Mouse (Mus musculus): ENCODE data around the gene Vmn1r149. TPM values are rescaled to one million over a fixed set of nuclear protein-coding genes. Genes with fewer than 3 reads are reported as not detected.
"Not testable (repeated sequence)": the region's sequence is repeated elsewhere in the genome, so short reads cannot be mapped to it uniquely, and the experiment has no call there.

Gene Vmn1r149
- polyA plus RNA-seq (2014; fragmentation: Nextera tagmentation; extraction: Ambion mirVana): not detected in 2 replicates

GRCm38 (mm10) chr7:22438129-22438528 lies at the start of gene Vmn1r149:
Vmn1r149 (minus strand) TSS chr7:22438229.
- not testable (repeated sequence) for H3K4me3 ChIP-seq (ENCODE audit: low read depth, low read length); H3K27me3 ChIP-seq (replicated peaks; ENCODE audit: control insufficient read depth, insufficient read depth, low read length); ATAC-seq (replicated peaks; ENCODE audit: low FRiP score); H3K9me3 ChIP-seq (ENCODE audit: control insufficient read depth, low read length); H3K4me2 ChIP-seq; H3K27ac ChIP-seq (ENCODE audit: low read depth, low read length); H3K9ac ChIP-seq (ENCODE audit: low read depth, low read length); H3K4me1 ChIP-seq (replicated peaks; ENCODE audit: control insufficient read depth, insufficient read depth, low read length); DNase-seq (ENCODE audit: low spot score); H3K36me3 ChIP-seq (ENCODE audit: control insufficient read depth, insufficient read depth, low read length)
- WGBS: no CpG with 5 or more reads among the region's 2 CpGs

- not testable (repeated sequence) for DNase-seq (ENCODE audit: low spot score); H3K36me3 ChIP-seq (ENCODE audit: control insufficient read depth, insufficient read depth, low read length); H3K4me3 ChIP-seq (ENCODE audit: low read depth, low read length); ATAC-seq (replicated peaks; ENCODE audit: low FRiP score); H3K9me3 ChIP-seq (ENCODE audit: control insufficient read depth, low read length); H3K9ac ChIP-seq (ENCODE audit: low read depth, low read length); H3K27ac ChIP-seq (ENCODE audit: low read depth, low read length); H3K27me3 ChIP-seq (replicated peaks; ENCODE audit: control insufficient read depth, insufficient read depth, low read length); H3K4me2 ChIP-seq; H3K4me1 ChIP-seq (replicated peaks; ENCODE audit: control insufficient read depth, insufficient read depth, low read length)
- WGBS: no CpG with 5 or more reads among the region's 5 CpGs
These were observed 25.9 kb upstream of the Vmn1r149 start, which contains the start of gene Gm10665 for GRCm38 (mm10) chr7:22463975-22464374. Gm10665 (minus strand) TSS chr7:22464075.

GRCm38 (mm10) chr7:22413283-22413682 lies 24.7 kb downstream of the Vmn1r149 start, which contains the start of gene Vmn1r148:
Vmn1r148 (plus strand) TSS chr7:22413583.
- not testable (repeated sequence) for H3K27me3 ChIP-seq (replicated peaks; ENCODE audit: control insufficient read depth, insufficient read depth, low read length); DNase-seq (ENCODE audit: low spot score); H3K4me3 ChIP-seq (ENCODE audit: low read depth, low read length); H3K36me3 ChIP-seq (ENCODE audit: control insufficient read depth, insufficient read depth, low read length); H3K27ac ChIP-seq (ENCODE audit: low read depth, low read length); H3K9ac ChIP-seq (ENCODE audit: low read depth, low read length); H3K4me2 ChIP-seq; H3K9me3 ChIP-seq (ENCODE audit: control insufficient read depth, low read length); ATAC-seq (replicated peaks; ENCODE audit: low FRiP score); H3K4me1 ChIP-seq (replicated peaks; ENCODE audit: control insufficient read depth, insufficient read depth, low read length)
- no CpG with 5 or more reads among the region's 3 CpGs for WGBS

Other genes with a start within 250 kb of the Vmn1r149 start
- gene Vmn1r143, start 248.9 kb downstream of the Vmn1r149 start, polyA plus RNA-seq (2014; fragmentation: Nextera tagmentation; extraction: Ambion mirVana): not detected in 2 replicates
- gene Gm8653, start 237.0 kb downstream of the Vmn1r149 start, polyA plus RNA-seq (2014; fragmentation: Nextera tagmentation; extraction: Ambion mirVana): not detected in 2 replicates
- gene Gm8453, start 208.7 kb downstream of the Vmn1r149 start, polyA plus RNA-seq (2014; fragmentation: Nextera tagmentation; extraction: Ambion mirVana): not detected in 2 replicates
- gene Gm4187, start 108.5 kb downstream of the Vmn1r149 start, polyA plus RNA-seq (2014; fragmentation: Nextera tagmentation; extraction: Ambion mirVana): not detected in 2 replicates
- gene Gm8660, start 67.2 kb downstream of the Vmn1r149 start, polyA plus RNA-seq (2014; fragmentation: Nextera tagmentation; extraction: Ambion mirVana): not detected in 2 replicates
- not detected in 2 replicates for gene Vmn1r148, start 24.6 kb downstream of the Vmn1r149 start, polyA plus RNA-seq (2014; fragmentation: Nextera tagmentation; extraction: Ambion mirVana)
- gene Gm10665, start 25.8 kb upstream of the Vmn1r149 start, polyA plus RNA-seq (2014; fragmentation: Nextera tagmentation; extraction: Ambion mirVana): not detected in 2 replicates
- gene Vmn1r151, start 61.4 kb upstream of the Vmn1r149 start, polyA plus RNA-seq (2014; fragmentation: Nextera tagmentation; extraction: Ambion mirVana): not detected in 2 replicates
- not detected in 2 replicates for gene Vmn1r152, start 84.7 kb upstream of the Vmn1r149 start, polyA plus RNA-seq (2014; fragmentation: Nextera tagmentation; extraction: Ambion mirVana)
- not detected in 2 replicates for gene Gm8677, start 96.7 kb upstream of the Vmn1r149 start, polyA plus RNA-seq (2014; fragmentation: Nextera tagmentation; extraction: Ambion mirVana)
- not detected in 2 replicates for gene Gm4201, start 127.1 kb upstream of the Vmn1r149 start, polyA plus RNA-seq (2014; fragmentation: Nextera tagmentation; extraction: Ambion mirVana)
- not detected in 2 replicates for gene Gm4565, start 149.9 kb upstream of the Vmn1r149 start, polyA plus RNA-seq (2014; fragmentation: Nextera tagmentation; extraction: Ambion mirVana)
- not detected in 2 replicates for gene Vmn1r155, start 219.8 kb upstream of the Vmn1r149 start, polyA plus RNA-seq (2014; fragmentation: Nextera tagmentation; extraction: Ambion mirVana)

Data from liver, embryonic 11.5 days (tissue).